Mouse (Mus musculus) erythroblast, adult 5-6 weeks (primary cell): ENCODE results near the gene Setdb1. TPM values are rescaled to one million over a fixed set of nuclear protein-coding genes. Genes with fewer than 3 reads are reported as not detected.

Experiments used
- ATAC-seq: replicated peaks from 2 replicates; pipeline ENCODE4 v1.8.0; 2016; ENCODE audit warnings: moderate number of reproducible peaks, mild to moderate bottlenecking, moderate TSS enrichment, inconsistent platforms; ENCODE audit not compliant: poor library complexity, low FRiP score, severe bottlenecking
- total RNA-seq, 2 experiments: library from RNA; stranded (forward) in 1 of 2; stranded (reverse) in 1 of 2; fragments of 150-400 nt in 1 of 2; fragments of 200-764, 138-1000 nt in 1 of 2; gene quantifications; 2 replicates each; pipeline versions ENCODE4 v1.2.3 to v1.2.4; 2015 to 2017; ENCODE audit warnings: low replicate concordance in 2 of 2

The Setdb1 gene
- total RNA-seq, 2 experiments from 2014 or later = 6.6 to 20.6 TPM

DNA sequence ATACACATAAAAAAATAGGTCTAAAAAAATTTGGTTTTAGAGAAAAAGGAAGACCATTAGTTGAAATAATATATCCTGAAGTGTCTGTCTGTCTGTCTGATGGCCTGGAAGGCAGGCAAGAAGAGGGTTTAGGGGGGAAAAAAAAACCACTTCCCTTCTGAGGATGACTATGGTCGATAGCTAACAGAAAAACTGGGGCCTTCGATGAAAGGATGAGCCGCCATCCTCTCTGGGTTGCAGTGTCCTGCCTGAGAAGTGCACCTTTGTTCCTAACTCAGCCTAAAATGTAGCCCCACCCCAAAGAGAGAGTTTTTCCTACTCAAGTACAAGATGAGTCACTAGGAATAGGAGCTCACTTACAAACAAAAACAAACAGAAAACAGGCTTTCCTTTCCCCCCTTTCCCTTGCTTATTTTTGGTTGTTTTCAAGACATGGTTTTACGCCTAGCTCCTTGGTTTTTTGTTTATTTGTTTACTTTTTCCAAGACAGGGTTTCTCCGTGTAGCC is 80.5 kb downstream of the Setdb1 start:
- ATAC-seq = no peak

DNA sequence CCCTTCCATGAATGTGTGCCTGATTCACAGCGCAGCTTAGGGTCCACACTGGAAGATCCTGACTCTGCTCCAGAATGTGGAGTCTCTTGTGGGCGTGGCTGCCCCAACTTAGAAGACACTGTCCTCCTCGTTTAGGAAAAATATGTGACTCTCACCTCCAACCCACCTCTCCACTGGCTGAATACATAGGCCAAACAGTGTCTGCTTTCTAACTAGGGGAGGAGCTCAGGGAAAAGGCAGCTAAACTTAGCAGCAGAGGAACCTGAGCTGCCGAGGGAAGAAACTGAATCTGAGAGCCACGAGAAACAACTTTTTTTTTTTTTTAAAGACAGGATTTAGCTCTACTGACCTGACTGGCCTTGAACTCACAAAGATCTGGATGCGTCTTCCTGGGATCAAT is 81.8 kb downstream of the Setdb1 start:
- ATAC-seq = no peak

GRCm38 (mm10) chr3:95274453-95274852 is 82.5 kb downstream of the Setdb1 start:
- ATAC-seq = no peak

Other genes starting within 250 kb of the Setdb1 start
- gene Vps72, start 246.2 kb downstream of the Setdb1 start, total RNA-seq (2015; ENCODE audit: low replicate concordance) = 8.5 and 19.4 TPM in 2 replicates
- gene Vps72, start 246.2 kb downstream of the Setdb1 start, total RNA-seq (2017; ENCODE audit: low replicate concordance) = 14.6 and 18.8 TPM in 2 replicates
- gene Tmod4, start 232.7 kb downstream of the Setdb1 start, total RNA-seq (2015; ENCODE audit: low replicate concordance) = not detected in 2 replicates
- 0.17 and 3.3 TPM in 2 replicates for gene Tmod4, start 232.7 kb downstream of the Setdb1 start, total RNA-seq (2017; ENCODE audit: low replicate concordance)
- 36.4 and 39.0 TPM in 2 replicates for gene Scnm1, start 223.2 kb downstream of the Setdb1 start, total RNA-seq (2015; ENCODE audit: low replicate concordance)
- gene Scnm1, start 223.2 kb downstream of the Setdb1 start, total RNA-seq (2017; ENCODE audit: low replicate concordance) = 38.9 and 39.8 TPM in 2 replicates
- gene Lysmd1, start 223.1 kb downstream of the Setdb1 start, total RNA-seq (2015; ENCODE audit: low replicate concordance) = 7.7 and 12.1 TPM in 2 replicates
- 11.7 and 13.7 TPM in 2 replicates for gene Lysmd1, start 223.1 kb downstream of the Setdb1 start, total RNA-seq (2017; ENCODE audit: low replicate concordance)
- 10.2 and 17.1 TPM in 2 replicates for gene Tnfaip8l2, start 214.8 kb downstream of the Setdb1 start, total RNA-seq (2015; ENCODE audit: low replicate concordance)
- 6.0 and 12.4 TPM in 2 replicates for gene Tnfaip8l2, start 214.8 kb downstream of the Setdb1 start, total RNA-seq (2017; ENCODE audit: low replicate concordance)
- not detected in 2 replicates for gene Sema6c, start 196.7 kb downstream of the Setdb1 start, total RNA-seq (2015; ENCODE audit: low replicate concordance)
- gene Sema6c, start 196.7 kb downstream of the Setdb1 start, total RNA-seq (2017; ENCODE audit: low replicate concordance) = not detected in 2 replicates
- gene Gabpb2, start 139.3 kb downstream of the Setdb1 start, total RNA-seq (2015; ENCODE audit: low replicate concordance) = 12.5 and 16.1 TPM in 2 replicates
- 38.1 and 40.8 TPM in 2 replicates for gene Gabpb2, start 139.3 kb downstream of the Setdb1 start, total RNA-seq (2017; ENCODE audit: low replicate concordance)
- 35.9 and 53.4 TPM in 2 replicates for gene Cdc42se1, start 128.5 kb downstream of the Setdb1 start, total RNA-seq (2015; ENCODE audit: low replicate concordance)
- gene Cdc42se1, start 128.5 kb downstream of the Setdb1 start, total RNA-seq (2017; ENCODE audit: low replicate concordance) = 12.8 and 21.5 TPM in 2 replicates
- gene Mllt11, start 125.0 kb downstream of the Setdb1 start, total RNA-seq (2015; ENCODE audit: low replicate concordance) = 3.1 TPM in 1 of 2 replicates, not detected in the other
- gene Mllt11, start 125.0 kb downstream of the Setdb1 start, total RNA-seq (2017; ENCODE audit: low replicate concordance) = 0.14 TPM in 1 of 2 replicates, not detected in the other
- not detected in 2 replicates for gene Gm128, start 115.6 kb downstream of the Setdb1 start, total RNA-seq (2015; ENCODE audit: low replicate concordance)
- gene Gm128, start 115.6 kb downstream of the Setdb1 start, total RNA-seq (2017; ENCODE audit: low replicate concordance) = not detected in 2 replicates
- gene Bnipl, start 106.0 kb downstream of the Setdb1 start, total RNA-seq (2015; ENCODE audit: low replicate concordance) = not detected in 2 replicates
- gene Bnipl, start 106.0 kb downstream of the Setdb1 start, total RNA-seq (2017; ENCODE audit: low replicate concordance) = 0.68 TPM in 1 of 2 replicates, not detected in the other
- gene Mindy1, start 75.9 kb downstream of the Setdb1 start, total RNA-seq (2015; ENCODE audit: low replicate concordance) = 23.2 and 27.4 TPM in 2 replicates
- gene Mindy1, start 75.9 kb downstream of the Setdb1 start, total RNA-seq (2017; ENCODE audit: low replicate concordance) = 17.7 and 28.2 TPM in 2 replicates
- gene Prune1, start 75.1 kb downstream of the Setdb1 start, total RNA-seq (2015; ENCODE audit: low replicate concordance) = 3.3 and 7.5 TPM in 2 replicates
- 2.6 and 4.4 TPM in 2 replicates for gene Prune1, start 75.1 kb downstream of the Setdb1 start, total RNA-seq (2017; ENCODE audit: low replicate concordance)
- 2.7 and 3.3 TPM in 2 replicates for gene Anxa9, start 50.0 kb downstream of the Setdb1 start, total RNA-seq (2015; ENCODE audit: low replicate concordance)
- 0.98 and 2.1 TPM in 2 replicates for gene Anxa9, start 50.0 kb downstream of the Setdb1 start, total RNA-seq (2017; ENCODE audit: low replicate concordance)
- 45.1 and 45.2 TPM in 2 replicates for gene Cers2, start 42.4 kb downstream of the Setdb1 start, total RNA-seq (2015; ENCODE audit: low replicate concordance)
- gene Cers2, start 42.4 kb downstream of the Setdb1 start, total RNA-seq (2017; ENCODE audit: low replicate concordance) = 26.8 and 31.9 TPM in 2 replicates
- gene 4930558C23Rik, start 45.6 kb upstream of the Setdb1 start, total RNA-seq (2015; ENCODE audit: low replicate concordance) = not detected in 2 replicates
- not detected in 2 replicates for gene 4930558C23Rik, start 45.6 kb upstream of the Setdb1 start, total RNA-seq (2017; ENCODE audit: low replicate concordance)
- gene Arnt, start 77.2 kb upstream of the Setdb1 start, total RNA-seq (2015; ENCODE audit: low replicate concordance) = 35.9 and 43.1 TPM in 2 replicates
- 36.0 and 53.4 TPM in 2 replicates for gene Arnt, start 77.2 kb upstream of the Setdb1 start, total RNA-seq (2017; ENCODE audit: low replicate concordance)
- 5.2 TPM in 1 of 2 replicates, not detected in the other for gene Ctsk, start 142.1 kb upstream of the Setdb1 start, total RNA-seq (2015; ENCODE audit: low replicate concordance)
- 1.0 TPM in 1 of 2 replicates, not detected in the other for gene Ctsk, start 142.1 kb upstream of the Setdb1 start, total RNA-seq (2017; ENCODE audit: low replicate concordance)
- 96.5 and 125 TPM in 2 replicates for gene Ctss, start 169.6 kb upstream of the Setdb1 start, total RNA-seq (2015; ENCODE audit: low replicate concordance)
- gene Ctss, start 169.6 kb upstream of the Setdb1 start, total RNA-seq (2017; ENCODE audit: low replicate concordance) = 142 and 143 TPM in 2 replicates
- gene Hormad1, start 202.5 kb upstream of the Setdb1 start, total RNA-seq (2015; ENCODE audit: low replicate concordance) = not detected in 2 replicates
- not detected in 2 replicates for gene Hormad1, start 202.5 kb upstream of the Setdb1 start, total RNA-seq (2017; ENCODE audit: low replicate concordance)
- 73.8 and 84.0 TPM in 2 replicates for gene Golph3l, start 231.7 kb upstream of the Setdb1 start, total RNA-seq (2015; ENCODE audit: low replicate concordance)
- gene Golph3l, start 231.7 kb upstream of the Setdb1 start, total RNA-seq (2017; ENCODE audit: low replicate concordance) = 115 and 116 TPM in 2 replicates